Mouse (Mus musculus) neural tube, embryonic 13.5 days (tissue): ENCODE results near the gene Odaph. TPM values are rescaled to one million over a fixed set of nuclear protein-coding genes. Genes with fewer than 3 reads are reported as not detected.

Source experiments
- ATAC-seq: fragments of 200-750 bp; cut with Nextera tagmentation; 2 replicates; pipeline ENCODE4 v1.8.0; 2017; ENCODE audit warnings: low read depth, mild to moderate bottlenecking, moderate TSS enrichment, moderate library complexity
- H3K27ac ChIP-seq: fragments of 300-500 bp; sonication (generic); replicated peaks from 2 replicates; pipeline ENCODE4 v1.5.1; 2015; ENCODE audit warnings: moderate library complexity, mild to moderate bottlenecking, inconsistent platforms
- H3K27me3 ChIP-seq: fragments of 300-500 bp; sonication (generic); 2 replicates; pipeline ENCODE4 v1.6.1; 2015; ENCODE audit warnings: mild to moderate bottlenecking, inconsistent platforms
- H3K36me3 ChIP-seq: fragments of 300-500 bp; sonication (generic); 2 replicates; pipeline ENCODE4 v1.6.1; 2015; ENCODE audit warnings: mild to moderate bottlenecking, inconsistent platforms
- H3K4me1 ChIP-seq: fragments of 300-500 bp; sonication (generic); replicated peaks from 2 replicates; pipeline ENCODE4 v1.6.1; 2015; ENCODE audit warnings: inconsistent platforms
- H3K4me2 ChIP-seq: fragments of 300-500 bp; sonication (generic); 2 replicates; pipeline ENCODE4 v1.6.1; 2015; ENCODE audit warnings: inconsistent platforms, mild to moderate bottlenecking, moderate library complexity
- H3K4me3 ChIP-seq: fragments of 300-500 bp; sonication (generic); 2 replicates; pipeline ENCODE4 v1.5.1; 2015; ENCODE audit warnings: mild to moderate bottlenecking, inconsistent platforms
- H3K9ac ChIP-seq: fragments of 300-500 bp; sonication (generic); 2 replicates; pipeline ENCODE4 v1.6.1; 2015; ENCODE audit warnings: moderate library complexity, mild to moderate bottlenecking, inconsistent platforms
- H3K9me3 ChIP-seq: fragments of 300-500 bp; sonication (generic); 2 replicates; pipeline ENCODE4 v1.6.1; 2016; ENCODE audit warnings: inconsistent platforms
- WGBS: fragments of 180-500 bp; shearing (Covaris S2); methylation state at CpG from one replicate; pipeline ENCODE4 v1.1.7; 2015; 5-methylcytosine and 5-hydroxymethylcytosine counted together
- polyA plus RNA-seq: library from polyadenylated mRNA; unstranded; fragments of >200 nt; fragmentation: Nextera tagmentation; extraction: Ambion mirVana; gene quantifications from 2 replicates; pipeline ENCODE4 v1.2.1, GENCODE M21; 2015

The Odaph gene
- polyA plus RNA-seq, 1 experiment from 2014 or later = not detected

DNA sequence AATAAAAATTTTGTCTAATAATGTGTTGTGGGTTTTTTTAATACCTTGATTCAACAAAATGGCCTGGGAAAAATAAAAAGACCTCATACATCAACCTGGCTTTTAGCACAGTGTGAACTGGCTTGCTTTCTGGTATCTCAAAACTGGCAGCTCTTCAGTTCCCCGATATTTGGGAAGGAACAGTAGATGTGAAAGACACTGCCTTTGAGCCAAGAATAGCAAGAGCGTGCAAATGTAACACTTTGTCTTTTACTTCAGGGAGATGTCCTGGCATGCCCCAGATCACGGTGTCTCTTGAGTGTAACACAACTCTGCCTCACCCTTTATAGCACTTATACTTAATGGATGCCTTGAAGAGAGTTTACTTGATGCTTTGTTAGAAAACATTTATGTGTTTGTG, 15.2 kb upstream of the Odaph start:
- H3K4me1 ChIP-seq = no peaks in the 10 kb centered on the region
- no peaks in the 10 kb centered on the region for H3K27me3 ChIP-seq
- no peak for ATAC-seq
- no peak overlapping the region for H3K4me3 ChIP-seq
- 0 out of 2 replicates have a peak, but pooled peaks cover 6% of the 10 kb centered on the region for H3K36me3 ChIP-seq
- 88% methylated on average over 3 of the region's 3 CpGs for WGBS
- no peaks in the 10 kb centered on the region for H3K9me3 ChIP-seq
- no peak overlapping the region for H3K9ac ChIP-seq
- no peak overlapping the region for H3K27ac ChIP-seq
- H3K4me2 ChIP-seq = no peak overlapping the region

GRCm38 (mm10) chr5:91974002-91974401, 13.3 kb upstream of the Odaph start:
- Histone ChIP-seq H3K4me2 (no peak overlapping the region), H3K4me1 (no peaks in the 10 kb centered on the region), H3K9me3 (no peaks in the 10 kb centered on the region), H3K27ac (no peak overlapping the region), H3K27me3 (no peaks in the 10 kb centered on the region), H3K36me3 (0 out of 2 replicates have a peak, but pooled peaks cover 6% of the 10 kb centered on the region), H3K4me3 (no peak overlapping the region), H3K9ac (no peak overlapping the region)
- ATAC-seq = no peak
- WGBS = 88% methylated on average over 7 of the region's 7 CpGs

DNA sequence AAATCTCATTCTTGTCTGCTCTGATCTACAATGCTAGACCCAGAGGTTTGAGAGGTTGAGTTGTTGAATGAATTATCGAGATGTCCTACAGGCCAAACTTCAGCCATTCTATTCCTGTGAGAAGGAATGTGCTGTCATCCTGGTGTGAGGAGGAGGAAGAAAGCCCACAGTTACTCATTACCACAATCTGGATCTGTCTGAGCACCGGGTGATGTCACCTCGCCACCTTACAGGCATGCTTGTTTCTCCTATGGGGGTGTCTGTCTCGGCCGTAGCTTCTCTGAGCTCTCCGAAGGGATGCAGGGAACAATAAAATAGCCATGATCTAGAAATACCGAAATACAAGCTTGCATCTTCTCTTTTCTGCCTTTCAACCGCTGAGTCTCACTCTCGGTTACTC, 11.5 kb upstream of the Odaph start:
- WGBS = 89% methylated on average over 9 of the region's 9 CpGs

DNA sequence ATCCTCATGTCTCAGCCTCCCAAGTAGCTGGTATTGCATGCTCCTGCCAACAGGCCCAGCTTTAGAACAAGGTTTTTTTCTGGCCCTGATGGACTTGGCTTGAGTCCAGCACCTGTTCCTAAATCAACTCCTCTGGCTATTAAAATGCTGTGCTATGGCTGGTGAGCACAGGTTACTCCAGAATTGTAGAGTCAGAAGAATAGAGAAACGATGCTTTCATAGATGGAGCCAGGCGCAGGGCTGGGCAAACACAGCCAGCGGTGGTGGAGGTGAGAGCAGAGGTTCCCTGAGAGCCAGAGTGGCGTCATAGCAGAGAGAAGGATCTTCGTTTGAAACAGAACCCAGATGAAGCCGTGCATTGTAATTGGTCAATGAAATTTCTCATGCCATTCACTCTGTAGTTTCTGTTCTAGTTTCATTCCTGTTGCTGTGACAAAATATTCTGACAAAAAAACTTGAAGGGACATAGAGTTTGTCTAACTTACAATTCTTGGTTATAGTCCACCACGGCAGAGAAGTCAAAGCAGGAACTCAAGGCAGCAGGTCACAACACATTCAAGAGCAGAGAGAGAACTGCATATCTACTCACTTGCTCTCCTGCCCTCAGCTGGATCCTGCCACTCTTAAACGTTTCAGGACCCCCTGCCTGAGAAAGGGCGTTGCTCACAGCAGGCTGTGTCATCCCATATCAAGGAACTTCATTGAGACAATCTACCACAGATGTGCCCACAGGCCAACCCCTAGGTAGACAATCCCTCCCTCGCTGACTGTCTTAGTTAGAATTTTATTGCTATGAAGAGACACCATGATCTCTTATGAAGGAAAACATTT, 10.5 kb upstream of the Odaph start:
- no peaks in the 10 kb centered on the region for H3K4me1 ChIP-seq
- no peak overlapping the region for H3K27ac ChIP-seq
- no peaks in the 10 kb centered on the region for H3K36me3 ChIP-seq
- no peaks in the 10 kb centered on the region for H3K27me3 ChIP-seq
- H3K9me3 ChIP-seq = no peaks in the 10 kb centered on the region
- WGBS = 73% methylated on average over 10 of the region's 10 CpGs
- H3K9ac ChIP-seq = no peak overlapping the region
- ATAC-seq = no peak
- no peak overlapping the region for H3K4me3 ChIP-seq
- H3K4me2 ChIP-seq = no peak overlapping the region

More for the DNA sequence above, 11.5 kb upstream of the Odaph start:
- Histone ChIP-seq H3K27ac (no peak overlapping the region), H3K9ac (no peak overlapping the region), H3K4me2 (no peak overlapping the region), H3K4me1 (no peaks in the 10 kb centered on the region), H3K4me3 (no peak overlapping the region), H3K9me3 (no peaks in the 10 kb centered on the region), H3K27me3 (no peaks in the 10 kb centered on the region), H3K36me3 (no peaks in the 10 kb centered on the region)
- ATAC-seq = no peak

DNA sequence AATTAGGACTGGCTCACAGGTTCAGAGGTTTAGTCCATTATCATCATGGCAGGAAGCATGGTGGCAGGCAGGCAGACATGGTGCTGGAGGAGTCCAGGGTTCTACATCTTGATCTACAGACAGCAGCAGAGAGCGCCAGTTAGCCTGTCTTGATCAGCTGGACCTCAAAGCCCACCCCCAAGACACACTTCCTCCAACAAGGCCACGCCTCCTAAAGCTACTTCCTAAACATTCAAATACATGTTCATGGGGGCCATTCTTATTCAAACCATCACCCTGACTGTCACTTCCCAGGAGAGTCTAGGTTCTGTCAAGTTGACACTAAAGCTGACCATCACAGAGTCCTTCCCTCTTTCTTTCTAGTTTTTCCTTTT, 9.9 kb upstream of the Odaph start:
- Histone ChIP-seq H3K9me3 (no peaks in the 10 kb centered on the region), H3K4me3 (no peak overlapping the region), H3K36me3 (no peaks in the 10 kb centered on the region), H3K4me1 (no peaks in the 10 kb centered on the region), H3K4me2 (no peak overlapping the region), H3K27me3 (no peaks in the 10 kb centered on the region), H3K27ac (no peak overlapping the region), H3K9ac (no peak overlapping the region)
- no peak for ATAC-seq
- WGBS = 87% methylated on average over 2 of the region's 2 CpGs

DNA sequence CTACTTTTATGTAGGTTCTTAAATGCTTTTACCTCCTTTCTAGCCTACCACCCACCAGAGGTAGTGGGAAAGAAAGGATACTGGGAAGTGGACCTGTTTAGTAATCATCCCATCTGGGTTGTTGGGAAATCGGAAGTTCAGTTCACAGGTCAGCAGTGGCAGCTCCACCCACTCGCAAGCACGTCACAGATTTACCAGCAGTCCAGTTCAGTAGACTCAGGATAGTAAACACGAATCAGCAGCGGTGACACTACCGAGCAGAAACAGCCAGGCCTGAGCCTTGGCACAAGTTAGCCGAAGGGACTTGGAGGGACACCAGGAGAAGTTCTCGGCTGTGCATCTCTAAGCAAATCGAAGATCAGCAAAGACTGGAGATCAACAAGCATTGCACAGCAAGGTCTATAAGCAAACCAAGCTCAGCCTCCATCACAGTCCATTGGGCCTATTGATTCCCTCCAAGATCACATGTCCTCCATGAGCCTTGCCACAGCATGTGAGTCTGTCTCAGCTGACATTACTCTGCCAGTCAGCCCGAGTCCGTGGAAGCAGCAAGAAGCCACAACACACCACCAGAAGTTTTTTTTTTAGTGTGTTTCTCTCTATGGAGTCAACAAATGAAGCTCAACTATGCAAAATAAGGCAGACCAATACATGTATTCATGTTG, 6.0 kb upstream of the Odaph start:
- H3K27ac ChIP-seq = no peak overlapping the region
- 92% methylated on average over 11 of the region's 11 CpGs for WGBS
- H3K9me3 ChIP-seq = no peaks in the 10 kb centered on the region
- H3K4me2 ChIP-seq = no peak overlapping the region
- no peaks in the 10 kb centered on the region for H3K4me1 ChIP-seq
- no peak overlapping the region for H3K4me3 ChIP-seq
- no peak overlapping the region for H3K9ac ChIP-seq
- no peaks in the 10 kb centered on the region for H3K36me3 ChIP-seq
- no peaks in the 10 kb centered on the region for H3K27me3 ChIP-seq
- no peak for ATAC-seq

DNA sequence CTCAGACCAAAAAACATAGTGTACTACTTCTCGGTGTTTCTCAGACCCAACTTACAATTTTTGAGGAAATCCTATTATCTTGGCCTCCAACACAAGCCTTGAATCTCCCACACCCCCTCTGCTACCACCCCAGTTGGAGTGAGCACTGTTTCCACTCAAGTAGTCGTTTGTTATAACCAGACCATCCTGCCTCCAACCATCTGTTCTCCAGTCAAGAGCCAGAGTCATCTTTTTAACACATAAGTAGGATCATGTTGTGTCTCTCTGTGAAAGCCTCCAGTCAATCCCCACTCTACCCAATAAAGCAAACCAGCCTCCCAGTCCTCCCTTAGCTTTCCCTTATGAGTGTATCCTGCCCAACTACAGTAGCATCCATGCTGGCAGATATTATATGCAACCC, 3.8 kb upstream of the Odaph start:
- Histone ChIP-seq H3K27ac (no peak overlapping the region), H3K36me3 (no peaks in the 10 kb centered on the region), H3K9ac (no peak overlapping the region), H3K4me1 (no peaks in the 10 kb centered on the region), H3K4me3 (no peak overlapping the region), H3K27me3 (no peaks in the 10 kb centered on the region), H3K4me2 (no peak overlapping the region), H3K9me3 (no peaks in the 10 kb centered on the region)
- ATAC-seq = no peak
- 81% methylated on average over 2 of the region's 2 CpGs for WGBS

- no peak overlapping the region for H3K4me2 ChIP-seq
- H3K27me3 ChIP-seq = no peaks in the 10 kb centered on the region
- no peak overlapping the region for H3K27ac ChIP-seq
- WGBS = 79% methylated on average over 2 of the region's 2 CpGs
- ATAC-seq = no peak
- H3K9ac ChIP-seq = no peak overlapping the region
- no peaks in the 10 kb centered on the region for H3K36me3 ChIP-seq
- H3K4me1 ChIP-seq = no peaks in the 10 kb centered on the region
- no peak overlapping the region for H3K4me3 ChIP-seq
- H3K9me3 ChIP-seq = no peaks in the 10 kb centered on the region
These were observed 1.6 kb upstream of the Odaph start for GRCm38 (mm10) chr5:91985721-91986120.

GRCm38 (mm10) chr5:91987799-91988198, 524 bp downstream of the Odaph start:
- Histone ChIP-seq H3K9ac (no peak overlapping the region), H3K9me3 (no peaks in the 10 kb centered on the region), H3K36me3 (no peaks in the 10 kb centered on the region), H3K4me2 (no peak overlapping the region), H3K27ac (no peak overlapping the region), H3K4me3 (no peak overlapping the region), H3K27me3 (no peaks in the 10 kb centered on the region), H3K4me1 (no peaks in the 10 kb centered on the region)
- ATAC-seq = no peak
- 82% methylated on average over 2 of the region's 2 CpGs for WGBS

DNA sequence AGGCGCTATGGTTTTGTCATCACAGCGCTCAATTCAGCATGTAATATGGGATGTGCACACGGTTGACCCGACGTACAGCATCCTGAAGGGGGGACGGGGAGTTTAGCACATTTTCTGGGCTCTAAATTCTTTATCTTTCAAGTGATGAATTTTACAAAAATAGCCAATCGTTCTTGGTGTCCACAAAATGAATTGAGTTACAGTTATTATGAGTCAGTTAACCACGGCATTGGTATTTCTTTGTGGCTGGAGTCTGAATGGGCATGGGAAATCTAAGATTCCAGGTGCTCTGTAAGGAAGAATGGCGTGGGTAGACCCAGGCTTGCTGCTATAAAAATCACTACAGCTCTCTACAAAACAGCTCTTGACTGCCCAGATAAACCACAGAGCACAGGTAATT, 2.0 kb downstream of the Odaph start:
- no peak for ATAC-seq
- 74% methylated on average over 9 of the region's 9 CpGs for WGBS
- Histone ChIP-seq H3K9ac (no peak overlapping the region), H3K9me3 (no peaks in the 10 kb centered on the region), H3K4me1 (no peaks in the 10 kb centered on the region), H3K27me3 (no peaks in the 10 kb centered on the region), H3K36me3 (no peaks in the 10 kb centered on the region), H3K4me2 (no peak overlapping the region), H3K4me3 (no peak overlapping the region), H3K27ac (no peak overlapping the region)

GRCm38 (mm10) chr5:91991191-91991937, 4.1 kb downstream of the Odaph start:
- Histone ChIP-seq H3K36me3 (no peaks in the 10 kb centered on the region), H3K27me3 (no peaks in the 10 kb centered on the region), H3K4me2 (no peak overlapping the region), H3K4me3 (no peak overlapping the region), H3K9me3 (no peaks in the 10 kb centered on the region), H3K4me1 (no peaks in the 10 kb centered on the region), H3K9ac (no peak overlapping the region), H3K27ac (no peak overlapping the region)
- 81% methylated on average over 6 of the region's 6 CpGs for WGBS
- no peak for ATAC-seq

- Histone ChIP-seq H3K9ac (no peak overlapping the region), H3K4me1 (no peaks in the 10 kb centered on the region), H3K9me3 (no peaks in the 10 kb centered on the region), H3K36me3 (no peaks in the 10 kb centered on the region), H3K4me2 (no peak overlapping the region), H3K4me3 (no peak overlapping the region), H3K27ac (no peak overlapping the region), H3K27me3 (no peaks in the 10 kb centered on the region)
- 90% methylated on average over 2 of the region's 2 CpGs for WGBS
- no peak for ATAC-seq
These were observed 5.8 kb downstream of the Odaph start for GRCm38 (mm10) chr5:91993061-91993460.
